13 mouse cellular contexts compared by ENCODE assay signal in the genomic region with DNA sequence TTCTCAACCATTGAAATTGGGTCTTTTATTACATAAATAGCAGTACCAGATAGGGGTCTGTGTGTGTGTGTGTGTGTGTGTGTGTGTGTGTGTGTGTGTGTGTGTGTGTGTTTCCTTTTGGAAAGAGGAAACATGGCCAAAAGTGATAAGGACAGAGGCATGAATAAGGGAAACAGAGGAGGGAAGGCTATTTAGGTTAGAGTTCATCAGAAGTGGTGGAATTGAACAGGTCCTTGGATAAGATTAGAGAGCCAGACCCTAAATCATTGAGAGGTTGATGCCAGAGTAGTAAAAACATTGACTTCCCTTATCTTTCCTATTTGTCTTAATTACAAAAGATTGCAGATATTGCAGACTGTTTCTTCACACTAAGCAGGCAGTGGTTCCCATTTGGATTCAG.
"Had no signal": no experiment of that assay in that cellular context is flagged by ENCODE, and none has a peak within 500 bp of the region (broad histone marks: within the 10 kb centered on the region; RNA-seq: fewer than 3 reads in every experiment).

No protein-coding gene starts in this region.

- H3K27ac ChIP-seq: midbrain, embryonic 13.5 days; midbrain, embryonic 15.5 days; neural tube, embryonic 12.5 days had no signal

- H3K4me2 ChIP-seq: lung, embryonic 14.5 days; midbrain, embryonic 11.5 days; midbrain, embryonic 13.5 days; midbrain, embryonic 15.5 days; neural tube, embryonic 12.5 days had no signal

- H3K9me3 ChIP-seq: megakaryocyte, embryonic 14.5 days; midbrain, embryonic 13.5 days; midbrain, embryonic 15.5 days; neural tube, embryonic 12.5 days had no signal

- H3K9ac ChIP-seq: lung, embryonic 14.5 days; midbrain, embryonic 13.5 days; midbrain, embryonic 15.5 days; neural tube, embryonic 12.5 days had no signal

- H3K36me3 ChIP-seq: midbrain, embryonic 13.5 days; midbrain, embryonic 15.5 days; neural tube, embryonic 12.5 days had no signal

- DNase-seq: lung, adult 18-20 months; lung, embryonic 14.5 days; lung, postnatal 10 days; lung, postnatal 4 days; right cerebral cortex, postnatal 14 days; thymus, adult 18-20 months; thymus, postnatal 14 days; thymus, postnatal 36 days had no signal

- ATAC-seq: midbrain, embryonic 13.5 days; midbrain, embryonic 15.5 days had no signal

- H3K27me3 ChIP-seq: megakaryocyte, embryonic 14.5 days; midbrain, embryonic 13.5 days; midbrain, embryonic 15.5 days; neural tube, embryonic 12.5 days had no signal

- H3K4me1 ChIP-seq: midbrain, embryonic 13.5 days; midbrain, embryonic 15.5 days; neural tube, embryonic 12.5 days had no signal

- H3K4me3 ChIP-seq: megakaryocyte, embryonic 14.5 days; midbrain, embryonic 13.5 days; midbrain, embryonic 15.5 days; neural tube, embryonic 12.5 days had no signal
